In the genomic region with DNA sequence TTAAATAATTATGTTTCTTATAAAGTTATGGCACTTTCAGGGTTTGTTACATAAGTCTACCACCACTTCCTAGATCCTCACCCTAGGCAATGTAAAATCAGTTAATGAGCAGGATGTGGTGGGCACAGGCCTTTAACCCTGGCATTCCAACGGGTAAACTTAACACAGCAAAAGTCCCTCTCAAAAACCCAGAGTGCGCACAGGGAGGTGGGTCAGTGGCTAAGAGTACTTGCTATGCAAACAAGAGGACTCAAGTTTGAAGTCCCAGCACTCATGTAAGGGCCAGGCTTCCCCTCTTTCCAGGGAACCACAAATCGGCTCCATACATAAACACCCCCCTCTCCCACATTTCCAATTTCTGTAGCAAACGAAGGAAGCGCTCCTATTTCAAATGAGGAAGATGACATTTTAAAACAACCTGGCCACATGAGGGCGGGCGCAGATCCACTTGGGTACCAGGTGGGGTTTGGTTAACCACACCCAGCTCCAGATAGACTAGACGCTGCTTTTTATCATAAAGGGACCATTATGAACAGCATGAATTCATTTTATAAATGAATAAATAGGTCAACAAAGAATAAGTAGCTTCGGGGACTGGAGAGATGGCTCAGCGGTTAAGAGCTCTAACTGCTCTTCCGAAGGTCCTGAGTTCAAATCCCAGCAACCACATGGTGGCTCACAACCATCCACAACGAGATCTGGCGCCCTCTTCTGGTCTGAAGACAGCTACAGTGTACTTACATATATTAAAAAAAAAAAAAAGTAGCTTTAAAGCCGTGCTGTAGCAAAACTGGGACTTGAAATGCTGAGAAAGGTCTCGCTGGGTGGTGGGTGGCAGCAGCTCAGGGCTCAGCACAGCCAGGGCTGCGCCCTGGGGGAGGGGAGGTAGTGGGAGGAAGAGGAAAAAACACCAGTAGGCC, we compare ENCODE assay signal across 8 mouse cellular contexts. TPM values are rescaled to one million over a fixed set of nuclear protein-coding genes. Genes with fewer than 3 reads are reported as not detected.
A peak's percentile ranks its signal among the peaks of the same experiment; 100 is the strongest.
DNase-seq lines count a peak whose midpoint lies in the region; ATAC-seq and TF ChIP-seq lines count a peak whose summit lies in the region.

No protein-coding gene starts in this region.

- no peak overlapping the region for H3K9ac ChIP-seq in intestine, postnatal 0 days (ENCODE audit: low read depth, low read length)
- H3K9ac ChIP-seq in midbrain, postnatal 0 days (replicated peaks; ENCODE audit: low read length, poor library complexity, severe bottlenecking), result no peak overlapping the region

- peaks cover 52% of the 10 kb centered on the region for H3K36me3 ChIP-seq in erythroblast, embryonic 14.5 days (ENCODE audit: control insufficient read depth)
- H3K36me3 ChIP-seq in intestine, postnatal 0 days (ENCODE audit: control insufficient read depth, insufficient read depth), result peaks cover 28% of the 10 kb centered on the region
- no peaks in the 10 kb centered on the region for H3K36me3 ChIP-seq in midbrain, postnatal 0 days (ENCODE audit: insufficient read depth, low read length)

- no peaks in the 10 kb centered on the region for H3K27me3 ChIP-seq in erythroblast, embryonic 14.5 days (ENCODE audit: control insufficient read depth)
- H3K27me3 ChIP-seq in intestine, postnatal 0 days (replicated peaks; ENCODE audit: control insufficient read depth, insufficient read depth, low read length), result no peaks in the 10 kb centered on the region
- no peaks in the 10 kb centered on the region for H3K27me3 ChIP-seq in midbrain, postnatal 0 days (ENCODE audit: insufficient read depth, low read length)

- peak; percentile 17 for DNase-seq in spleen, adult 12 weeks (ENCODE audit: low spot score)
- no peak for DNase-seq in spleen, postnatal 36 days (ENCODE audit: low spot score in 2 of 2)
- DNase-seq in midbrain, postnatal 0 days (ENCODE audit: low spot score), result no peak
- DNase-seq in yolk sac, embryonic 10.5 days (ENCODE audit: low spot score), result no peak
- DNase-seq in cerebellum, adult 18-20 months, result no peak

- 80% methylated on average over 16 of the region's 16 CpGs for WGBS in intestine, postnatal 0 days
- 92% methylated on average over 16 of the region's 16 CpGs for WGBS in midbrain, postnatal 0 days

- H3K4me2 ChIP-seq in intestine, postnatal 0 days (replicated peaks; ENCODE audit: low read depth), result no peak overlapping the region
- no peak overlapping the region for H3K4me2 ChIP-seq in midbrain, postnatal 0 days (ENCODE audit: low read depth, low read length, poor library complexity, severe bottlenecking)

- H3K4me3 ChIP-seq in erythroblast, embryonic 14.5 days (replicated peaks), result peak overlapping the region; percentile 70
- peak overlapping the region; percentile 92; the same call in 1 of the 2 replicates for H3K4me3 ChIP-seq in intestine, postnatal 0 days (ENCODE audit: low read depth, low read length)
- H3K4me3 ChIP-seq in midbrain, postnatal 0 days (ENCODE audit: low read depth, low read length), result no peak overlapping the region

- H3K4me1 ChIP-seq in erythroblast, embryonic 14.5 days (ENCODE audit: control insufficient read depth), result peaks cover 34% of the 10 kb centered on the region
- peaks cover 3% of the 10 kb centered on the region; the same call in 1 of the 2 replicates for H3K4me1 ChIP-seq in intestine, postnatal 0 days (replicated peaks; ENCODE audit: control insufficient read depth, insufficient read depth, low read length)
- H3K4me1 ChIP-seq in midbrain, postnatal 0 days (ENCODE audit: insufficient read depth, low read length), result peaks cover 9% of the 10 kb centered on the region

- ATAC-seq in erythroblast, adult 5-6 weeks (replicated peaks; ENCODE audit: low FRiP score, poor library complexity, severe bottlenecking), result no peak
- no peak for ATAC-seq in intestine, postnatal 0 days
- ATAC-seq in midbrain, postnatal 0 days (ENCODE audit: low FRiP score), result no peak

- TF ChIP-seq CTCF in intestine, postnatal 0 days (IDR thresholded peaks at IDR 0.05; ENCODE audit: low read depth), result peak; percentile 57
- peak; percentile 53 for TF ChIP-seq CTCF in midbrain, postnatal 0 days (IDR thresholded peaks at IDR 0.05)

- peak overlapping the region; percentile 97 for H3K27ac ChIP-seq in intestine, postnatal 0 days (ENCODE audit: low read depth, low read length)
- H3K27ac ChIP-seq in midbrain, postnatal 0 days (ENCODE audit: low read depth, low read length), result no peak overlapping the region

- no peaks in the 10 kb centered on the region for H3K9me3 ChIP-seq in erythroblast, embryonic 14.5 days (ENCODE audit: control insufficient read depth, low read length)
- H3K9me3 ChIP-seq in intestine, postnatal 0 days (ENCODE audit: control insufficient read depth), result no peaks in the 10 kb centered on the region
- H3K9me3 ChIP-seq in midbrain, postnatal 0 days (ENCODE audit: low read length), result no peaks in the 10 kb centered on the region

RNA-seq across cellular contexts. Expression of a gene that starts 10.5 kb away (rescaled TPM):
- polyA plus RNA-seq in erythroblast, embryonic 14.5 days (2012), result 0.03 TPM in 1 of 2 replicates, not detected in the other
- not detected in 2 replicates for total RNA-seq in erythroblast, adult 5-6 weeks (2015; ENCODE audit: low replicate concordance)
- total RNA-seq in erythroblast, adult 5-6 weeks (2017; ENCODE audit: low replicate concordance), result 0.34 and 1.1 TPM in 2 replicates
- polyA plus RNA-seq in intestine, postnatal 0 days (2015; fragmentation: Nextera tagmentation; extraction: Ambion mirVana), result 8.9 and 12.4 TPM in 2 replicates
- 0.60 and 0.90 TPM in 2 replicates for total RNA-seq in midbrain, postnatal 0 days (2014; rRNA removed)
- 0.66 and 1.2 TPM in 2 replicates for polyA plus RNA-seq in midbrain, postnatal 0 days (2015; fragmentation: Nextera tagmentation; extraction: Ambion mirVana)

RNA-seq across cellular contexts. Expression of a gene that starts 10.7 kb away (rescaled TPM):
- 1.8 and 3.5 TPM in 2 replicates for polyA plus RNA-seq in erythroblast, embryonic 14.5 days (2012)
- total RNA-seq in erythroblast, adult 5-6 weeks (2015; ENCODE audit: low replicate concordance), result 113 and 151 TPM in 2 replicates
- total RNA-seq in erythroblast, adult 5-6 weeks (2017; ENCODE audit: low replicate concordance), result 44.5 and 50.0 TPM in 2 replicates
- 396 and 417 TPM in 2 replicates for polyA plus RNA-seq in intestine, postnatal 0 days (2015; fragmentation: Nextera tagmentation; extraction: Ambion mirVana)
- 39.9 and 40.9 TPM in 2 replicates for total RNA-seq in midbrain, postnatal 0 days (2014; rRNA removed)
- polyA plus RNA-seq in midbrain, postnatal 0 days (2015; fragmentation: Nextera tagmentation; extraction: Ambion mirVana), result 65.3 and 65.7 TPM in 2 replicates

Comparison
In these comparisons a context has a peak if more than half of its experiments do, and no peak if none do; other contexts are left out.
1. RNA of a gene that starts 10.7 kb away (polyA plus RNA-seq): 396 to 417 TPM in intestine, postnatal 0 days and 65.3 to 65.7 TPM in midbrain, postnatal 0 days; 1.8 to 3.5 TPM in erythroblast, embryonic 14.5 days; every median in the first group is over 10 times any median in the second.